Mouse (Mus musculus): Measurements from ENCODE around the gene Eci2. TPM values are rescaled to one million over a fixed set of nuclear protein-coding genes. Genes with fewer than 3 reads are reported as not detected.
"Not testable (repeated sequence)": the region's sequence is repeated elsewhere in the genome, so short reads cannot be mapped to it uniquely, and the experiment has no call there.

Eci2 gene
- polyA plus RNA-seq, 1 experiment = 42.8 TPM

DNA sequence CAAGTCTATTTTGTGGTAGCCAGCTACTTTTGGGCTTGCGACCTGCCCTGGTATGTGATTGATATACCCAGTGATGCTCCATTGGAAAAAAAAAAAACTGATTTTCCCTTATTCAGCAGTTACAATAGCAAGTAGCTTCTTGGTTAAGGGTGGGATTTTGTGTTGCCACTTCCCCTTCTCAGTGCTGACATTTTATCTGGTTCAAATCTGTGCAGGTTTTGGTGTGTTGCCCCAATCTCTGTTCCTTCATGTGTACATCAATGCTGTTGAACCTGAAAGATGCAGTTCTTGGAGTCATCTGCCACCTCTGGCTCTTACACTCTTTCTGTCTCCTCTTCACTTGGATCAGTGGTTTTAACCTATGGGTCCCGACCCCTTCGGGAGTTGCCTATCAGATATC is 1.5 kb upstream of the Eci2 start:
- no peak for TF ChIP-seq POLR2A (IDR thresholded peaks at IDR 0.05; ENCODE audit: insufficient read depth, low read length)
- no peak for TF ChIP-seq CTCF (IDR thresholded peaks at IDR 0.05; ENCODE audit: low read depth, low read length)
- TF ChIP-seq EP300 (IDR thresholded peaks at IDR 0.05; ENCODE audit: insufficient read depth, low read depth, low read length) = no peak
- H3K27ac ChIP-seq (ENCODE audit: insufficient read depth, low read length) = no peak overlapping the region
- no peak overlapping the region for H3K9ac ChIP-seq (ENCODE audit: low read depth, poor library complexity, severe bottlenecking)
- H3K4me3 ChIP-seq (ENCODE audit: low read depth, low read length) = no peak overlapping the region
- no peaks in the 10 kb centered on the region for H3K36me3 ChIP-seq (ENCODE audit: control insufficient read depth, insufficient read depth, low read length, poor library complexity, severe bottlenecking)
- H3K27me3 ChIP-seq (ENCODE audit: control insufficient read depth, insufficient read depth, low read length, poor library complexity, severe bottlenecking) = no peaks in the 10 kb centered on the region
- no peaks in the 10 kb centered on the region for H3K9me3 ChIP-seq (replicated peaks; ENCODE audit: control insufficient read depth, insufficient read depth, low read length, poor library complexity, severe bottlenecking)
- H3K4me1 ChIP-seq (ENCODE audit: control insufficient read depth, insufficient read depth, low read length) = no peaks in the 10 kb centered on the region

DNA sequence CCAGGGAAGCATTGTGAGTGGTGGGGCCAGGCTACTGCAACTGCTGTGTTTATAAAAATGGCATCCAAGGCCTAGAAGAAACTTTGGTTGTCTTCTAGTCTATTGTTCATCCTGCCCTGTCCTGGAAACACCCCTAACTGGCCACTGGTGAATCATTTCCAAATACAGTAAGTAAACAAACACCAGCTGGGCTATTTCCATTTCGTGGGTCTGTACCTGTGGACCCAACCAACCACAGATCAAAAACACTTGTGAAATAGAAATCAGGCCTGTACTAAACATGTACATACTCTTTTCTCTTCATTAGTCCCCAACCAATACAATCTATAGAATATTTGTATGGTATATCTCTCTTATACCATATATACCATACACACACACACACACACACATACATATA is 3.5 kb downstream of the Eci2 start:
- H3K9ac ChIP-seq (ENCODE audit: low read depth, poor library complexity, severe bottlenecking); H3K4me3 ChIP-seq (ENCODE audit: low read depth, low read length); H3K4me1 ChIP-seq (ENCODE audit: control insufficient read depth, insufficient read depth, low read length); H3K27ac ChIP-seq (ENCODE audit: insufficient read depth, low read length); H3K9me3 ChIP-seq (replicated peaks; ENCODE audit: control insufficient read depth, insufficient read depth, low read length, poor library complexity, severe bottlenecking); H3K36me3 ChIP-seq (ENCODE audit: control insufficient read depth, insufficient read depth, low read length, poor library complexity, severe bottlenecking); H3K27me3 ChIP-seq (ENCODE audit: control insufficient read depth, insufficient read depth, low read length, poor library complexity, severe bottlenecking): not testable (repeated sequence)

DNA sequence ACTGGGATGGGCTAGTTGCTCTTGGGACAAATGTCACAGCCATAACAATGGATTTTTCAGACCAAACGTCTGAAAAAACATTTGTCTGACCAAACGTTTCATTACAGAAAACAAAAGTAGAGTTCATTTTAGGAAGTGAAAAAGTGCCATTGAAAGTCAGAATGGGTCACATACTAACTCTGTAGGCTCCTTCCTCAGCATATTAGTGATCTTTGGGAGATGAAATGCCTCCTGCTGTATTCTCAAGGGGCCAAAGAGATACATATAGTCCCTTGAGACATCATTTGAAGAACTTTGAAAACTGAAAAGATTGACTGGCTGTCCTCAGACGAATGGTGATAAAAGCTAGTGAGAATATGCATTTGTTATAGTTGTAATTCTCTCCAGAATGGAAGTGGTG is 6.5 kb downstream of the Eci2 start:
- Histone ChIP-seq H3K27ac (ENCODE audit: insufficient read depth, low read length) (no peak overlapping the region), H3K9ac (ENCODE audit: low read depth, poor library complexity, severe bottlenecking) (no peak overlapping the region), H3K36me3 (ENCODE audit: control insufficient read depth, insufficient read depth, low read length, poor library complexity, severe bottlenecking) (no peaks in the 10 kb centered on the region), H3K27me3 (ENCODE audit: control insufficient read depth, insufficient read depth, low read length, poor library complexity, severe bottlenecking) (no peaks in the 10 kb centered on the region), H3K9me3 (replicated peaks; ENCODE audit: control insufficient read depth, insufficient read depth, low read length, poor library complexity, severe bottlenecking) (no peaks in the 10 kb centered on the region), H3K4me3 (ENCODE audit: low read depth, low read length) (no peak overlapping the region), H3K4me1 (ENCODE audit: control insufficient read depth, insufficient read depth, low read length) (no peaks in the 10 kb centered on the region)
- no peak for TF ChIP-seq EP300 (IDR thresholded peaks at IDR 0.05; ENCODE audit: insufficient read depth, low read depth, low read length)
- no peak for TF ChIP-seq POLR2A (IDR thresholded peaks at IDR 0.05; ENCODE audit: insufficient read depth, low read length)
- TF ChIP-seq CTCF (IDR thresholded peaks at IDR 0.05; ENCODE audit: low read depth, low read length) = no peak

DNA sequence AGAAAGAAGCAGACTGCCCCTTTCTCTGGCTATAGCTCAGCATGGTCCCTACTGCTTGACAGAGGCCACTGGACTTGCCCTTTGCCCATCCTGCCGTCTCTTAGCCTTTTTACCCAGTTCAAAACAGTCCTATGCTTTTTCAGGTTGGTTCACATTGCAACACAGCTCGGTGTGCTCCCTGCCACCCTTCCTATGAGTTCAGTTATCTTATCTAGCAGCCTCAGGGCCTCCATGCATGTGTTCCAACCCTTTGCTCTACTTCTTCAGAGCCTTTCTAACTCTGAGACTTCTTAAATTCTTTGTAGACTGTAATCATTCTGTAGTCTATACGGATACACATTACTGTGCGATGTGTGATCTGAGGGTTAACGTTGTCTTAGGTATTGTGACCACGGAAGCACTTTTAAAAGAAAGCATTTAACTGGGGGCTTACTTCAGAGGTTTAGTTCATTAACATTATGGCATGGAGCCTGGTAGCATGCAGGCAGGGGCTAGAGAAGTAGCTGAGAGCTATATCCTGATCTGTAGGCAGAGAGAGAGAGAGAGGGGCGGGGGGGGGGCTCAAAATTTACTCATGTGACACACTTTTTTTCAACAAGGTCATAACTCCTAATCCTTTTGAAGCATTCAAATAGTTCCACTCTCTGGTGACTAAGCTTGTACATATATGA is 7.9 kb downstream of the Eci2 start:
- Histone ChIP-seq H3K4me3 (ENCODE audit: low read depth, low read length) (no peak overlapping the region), H3K9me3 (replicated peaks; ENCODE audit: control insufficient read depth, insufficient read depth, low read length, poor library complexity, severe bottlenecking) (0 out of 2 replicates have a peak, but pooled peaks cover 3% of the 10 kb centered on the region), H3K4me1 (ENCODE audit: control insufficient read depth, insufficient read depth, low read length) (no peaks in the 10 kb centered on the region), H3K27me3 (ENCODE audit: control insufficient read depth, insufficient read depth, low read length, poor library complexity, severe bottlenecking) (no peaks in the 10 kb centered on the region), H3K36me3 (ENCODE audit: control insufficient read depth, insufficient read depth, low read length, poor library complexity, severe bottlenecking) (no peaks in the 10 kb centered on the region), H3K9ac (ENCODE audit: low read depth, poor library complexity, severe bottlenecking) (no peak overlapping the region), H3K27ac (ENCODE audit: insufficient read depth, low read length) (no peak overlapping the region)
- TF ChIP-seq CTCF (IDR thresholded peaks at IDR 0.05; ENCODE audit: low read depth, low read length) (no peak), EP300 (IDR thresholded peaks at IDR 0.05; ENCODE audit: insufficient read depth, low read depth, low read length) (no peak), POLR2A (IDR thresholded peaks at IDR 0.05; ENCODE audit: insufficient read depth, low read length) (no peak)

DNA sequence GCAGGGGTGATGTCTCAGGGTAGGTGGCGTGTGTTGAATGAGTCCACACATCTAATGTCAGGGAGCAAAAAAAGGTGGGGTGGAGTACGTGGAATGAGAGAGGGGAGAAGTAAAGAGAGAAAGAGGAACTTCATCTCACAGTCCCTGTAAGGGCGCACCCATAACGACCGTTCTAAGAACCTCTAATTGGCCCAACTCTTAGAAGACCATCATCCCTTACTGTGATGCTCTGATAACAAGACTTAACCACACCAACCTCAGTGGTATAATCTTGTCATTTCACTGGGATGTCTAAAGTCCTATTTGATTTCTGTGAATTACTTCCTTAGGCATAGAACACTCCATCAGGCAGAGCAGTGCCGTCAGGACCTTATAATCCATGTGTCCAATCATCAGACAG is 9.5 kb downstream of the Eci2 start:
- H3K27me3 ChIP-seq (ENCODE audit: control insufficient read depth, insufficient read depth, low read length, poor library complexity, severe bottlenecking) = no peaks in the 10 kb centered on the region

DNA sequence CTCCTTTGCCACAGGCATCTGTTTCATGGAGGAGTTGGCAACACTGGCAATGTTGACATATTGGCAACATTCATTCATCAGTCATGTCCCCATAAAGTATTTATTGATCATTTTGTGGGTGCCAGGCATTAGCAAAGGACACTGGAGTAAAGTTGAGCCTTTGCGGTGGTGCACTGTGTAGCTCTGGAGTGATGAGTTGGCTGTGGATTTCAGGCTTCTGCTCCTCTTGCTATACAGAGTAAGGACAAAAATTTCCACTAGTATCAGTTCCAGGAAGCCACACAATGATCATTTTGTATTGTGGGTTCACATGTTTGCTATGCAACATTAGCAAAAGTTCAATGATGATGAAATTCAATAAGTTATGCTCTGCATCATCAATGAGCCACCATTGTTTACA is 10.8 kb downstream of the Eci2 start:
- Histone ChIP-seq H3K36me3 (ENCODE audit: control insufficient read depth, insufficient read depth, low read length, poor library complexity, severe bottlenecking) (no peaks in the 10 kb centered on the region), H3K9ac (ENCODE audit: low read depth, poor library complexity, severe bottlenecking) (no peak overlapping the region)

More for the DNA sequence above, 9.5 kb downstream of the Eci2 start:
- H3K9me3 ChIP-seq (replicated peaks; ENCODE audit: control insufficient read depth, insufficient read depth, low read length, poor library complexity, severe bottlenecking) = 0 out of 2 replicates have a peak, but pooled peaks cover 4% of the 10 kb centered on the region
- no peaks in the 10 kb centered on the region for H3K36me3 ChIP-seq (ENCODE audit: control insufficient read depth, insufficient read depth, low read length, poor library complexity, severe bottlenecking)
- H3K9ac ChIP-seq (ENCODE audit: low read depth, poor library complexity, severe bottlenecking) = no peak overlapping the region
- H3K27ac ChIP-seq (ENCODE audit: insufficient read depth, low read length) = no peak overlapping the region
- H3K4me1 ChIP-seq (ENCODE audit: control insufficient read depth, insufficient read depth, low read length) = no peaks in the 10 kb centered on the region
- TF ChIP-seq POLR2A (IDR thresholded peaks at IDR 0.05; ENCODE audit: insufficient read depth, low read length) (no peak), CTCF (IDR thresholded peaks at IDR 0.05; ENCODE audit: low read depth, low read length) (no peak), EP300 (IDR thresholded peaks at IDR 0.05; ENCODE audit: insufficient read depth, low read depth, low read length) (no peak)
- H3K4me3 ChIP-seq (ENCODE audit: low read depth, low read length) = no peak overlapping the region

More for the DNA sequence above, 10.8 kb downstream of the Eci2 start:
- H3K4me1 ChIP-seq (ENCODE audit: control insufficient read depth, insufficient read depth, low read length) = no peaks in the 10 kb centered on the region
- H3K27ac ChIP-seq (ENCODE audit: insufficient read depth, low read length) = no peak overlapping the region
- TF ChIP-seq EP300 (IDR thresholded peaks at IDR 0.05; ENCODE audit: insufficient read depth, low read depth, low read length) = no peak
- no peak for TF ChIP-seq CTCF (IDR thresholded peaks at IDR 0.05; ENCODE audit: low read depth, low read length)
- TF ChIP-seq POLR2A (IDR thresholded peaks at IDR 0.05; ENCODE audit: insufficient read depth, low read length) = no peak
- H3K9me3 ChIP-seq (replicated peaks; ENCODE audit: control insufficient read depth, insufficient read depth, low read length, poor library complexity, severe bottlenecking) = 0 out of 2 replicates have a peak, but pooled peaks cover 4% of the 10 kb centered on the region
- H3K27me3 ChIP-seq (ENCODE audit: control insufficient read depth, insufficient read depth, low read length, poor library complexity, severe bottlenecking) = no peaks in the 10 kb centered on the region
- H3K4me3 ChIP-seq (ENCODE audit: low read depth, low read length) = no peak overlapping the region
